Mouse (Mus musculus) left cerebral cortex, adult 6 months (tissue): ENCODE results near the gene Olfr993. TPM values are rescaled to one million over a fixed set of nuclear protein-coding genes. Genes with fewer than 3 reads are reported as not detected.

Source experiments
- long read RNA-seq, 2 experiments: library from polyadenylated mRNA; unstranded; transcript quantifications; one replicate each; pipeline ENCODE4 v2.0.0; 2019 to 2020
- polyA plus RNA-seq: library from polyadenylated mRNA; unstranded; fragments of <200 nt; fragmentation: Nextera tagmentation; gene quantifications from 2 replicates; pipeline ENCODE4 v1.2.3, GENCODE M21; 2021

Olfr993 gene
- not detected in 2 replicates for polyA plus RNA-seq
- long read RNA-seq, experiment 1 = 0 reads
- long read RNA-seq, experiment 2 = 0 reads

GRCm38 (mm10) chr2:85414777-85415176, at the start of gene Olfr993:
Gene Olfr993 (minus strand): TSS chr2:85414877.

DNA sequence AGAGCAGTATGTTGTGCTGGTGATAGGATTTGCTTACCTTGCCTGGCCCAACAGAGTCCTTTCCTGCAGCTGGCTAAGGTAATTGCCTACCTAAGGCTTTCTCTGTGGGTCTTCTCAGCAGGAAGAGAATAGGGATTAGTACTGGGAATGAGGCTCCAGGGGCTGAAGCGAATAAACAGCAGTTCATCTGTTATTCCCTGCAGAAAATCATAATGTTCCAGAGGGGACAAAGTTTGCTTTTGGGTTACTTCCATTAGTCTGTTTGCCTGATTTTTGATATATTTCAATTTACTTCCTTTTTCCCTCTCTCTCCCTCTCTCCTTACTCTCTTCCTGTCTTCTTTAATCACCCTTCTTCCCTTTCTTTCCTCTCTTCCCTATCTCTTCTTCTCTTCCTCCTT, 28.9 kb upstream of the Olfr993 start, which contains the start of gene Olfr995:
Gene Olfr995 (minus strand): TSS at position 101 of the 400 bp plus-strand sequence.

DNA sequence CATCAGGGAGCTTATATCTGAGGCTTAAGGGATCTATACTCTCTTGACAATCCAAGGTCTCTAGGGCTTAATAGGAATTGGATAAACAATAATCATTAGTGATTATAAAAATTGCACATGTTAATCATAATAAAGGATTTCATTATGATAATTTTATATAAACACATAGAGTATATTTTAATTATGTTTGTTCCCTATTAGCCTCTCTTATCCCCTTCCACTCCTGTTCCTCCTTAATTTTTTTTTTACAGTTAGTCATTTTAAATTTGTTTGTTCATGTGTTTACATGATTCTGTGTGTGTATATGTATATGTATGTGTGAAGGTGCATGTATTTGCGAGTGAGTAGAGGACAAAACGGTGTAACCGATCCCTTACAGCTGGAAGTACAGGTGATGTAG, 21.7 kb upstream of the Olfr993 start, which contains the start of gene Olfr994:
Gene Olfr994 (minus strand): TSS at position 101 of the 400 bp plus-strand sequence.

GRCm38 (mm10) chr2:85409369-85409768, 5.3 kb downstream of the Olfr993 start, which contains the start of gene Olfr992:
Gene Olfr992 (minus strand): TSS chr2:85409469.

Other genes with a start within 250 kb of the Olfr993 start
- 7.2 and 8.3 TPM in 2 replicates for gene Lrrc55, start 217.7 kb downstream of the Olfr993 start, polyA plus RNA-seq
- not detected in 2 replicates for gene Olfr987, start 75.6 kb downstream of the Olfr993 start, polyA plus RNA-seq
- not detected in 2 replicates for gene Olfr988, start 51.6 kb downstream of the Olfr993 start, polyA plus RNA-seq
- gene Olfr992, start 5.4 kb downstream of the Olfr993 start, polyA plus RNA-seq = not detected in 2 replicates
- gene Olfr994, start 21.6 kb upstream of the Olfr993 start, polyA plus RNA-seq = not detected in 2 replicates
- gene Olfr995, start 28.8 kb upstream of the Olfr993 start, polyA plus RNA-seq = not detected in 2 replicates
- not detected in 2 replicates for gene 4833423E24Rik, start 104.1 kb upstream of the Olfr993 start, polyA plus RNA-seq
- not detected in 2 replicates for gene Olfr996, start 164.3 kb upstream of the Olfr993 start, polyA plus RNA-seq
- not detected in 2 replicates for gene Olfr998, start 174.1 kb upstream of the Olfr993 start, polyA plus RNA-seq
- not detected in 2 replicates for gene Olfr1000, start 197.0 kb upstream of the Olfr993 start, polyA plus RNA-seq
- gene Olfr1002, start 235.8 kb upstream of the Olfr993 start, polyA plus RNA-seq = not detected in 2 replicates
- gene Olfr154, start 249.6 kb upstream of the Olfr993 start, polyA plus RNA-seq = not detected in 2 replicates